Mouse (Mus musculus) heart, adult 2 months (tissue): ENCODE measurements around the gene Gm7544.

Experiments used
- CTCF ChIP-seq: fragments of 200-600 bp; IDR thresholded peaks from 2 replicates; pipeline ENCODE4 v1.8.1; 2022; ENCODE audit warnings: antibody characterized with exemption, mild to moderate bottlenecking, moderate library complexity
- EP300 ChIP-seq: fragments of 200-500 bp; IDR thresholded peaks from 2 replicates; pipeline ENCODE4 v1.6.1; 2011; ENCODE audit warnings: low read depth, low read length, control low read depth; ENCODE audit not compliant: insufficient read depth
- POLR2A ChIP-seq: fragments of 200-500 bp; IDR thresholded peaks from 2 replicates; pipeline ENCODE4 v1.6.1; 2011; ENCODE audit warnings: mild to moderate bottlenecking, low read depth, low read length, control low read depth; ENCODE audit not compliant: insufficient read depth

DNA sequence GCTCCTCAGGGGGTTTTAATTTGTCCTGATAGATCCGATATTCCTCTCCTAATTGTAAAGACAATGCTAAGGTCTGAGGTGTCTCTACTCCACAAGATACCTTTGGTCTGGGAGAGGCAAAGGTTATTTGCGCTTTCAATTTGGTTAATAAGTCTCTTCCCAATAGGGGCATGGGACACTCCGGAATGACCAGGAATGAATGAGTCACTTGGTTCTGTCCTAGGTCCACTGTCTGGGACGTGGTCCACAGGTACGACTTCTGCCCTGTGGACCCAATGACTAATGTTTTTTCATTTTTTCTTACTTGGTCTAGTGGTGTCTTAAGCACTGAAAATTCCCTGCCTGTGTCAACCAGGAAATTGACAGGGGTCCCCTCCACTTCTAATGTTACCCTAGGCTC is 17.1 kb downstream of the Gm7544 start:
- TF ChIP-seq CTCF (no peak), POLR2A (no peak), EP300 (no peak)
